Mouse (Mus musculus) embryonic stem cell, embryonic (primary cell): ENCODE data around the gene Ppt2.

Experiments
- CTCF ChIA-PET, 4 experiments: fragments of 300-600 bp in 2 of 4; fragments of 350-600 bp in 2 of 4; sonication (Branson Sonifier 250); formaldehyde crosslinking; loops; one replicate each; lab custom pipeline; 2022; ENCODE audit warnings: inconsistent platforms in 2 of 4; lab: Charles Lee
- POLR2A ChIA-PET, 4 experiments: fragments of 300-600 bp in 2 of 4; fragments of 350-600 bp in 2 of 4; sonication (Branson Sonifier 250); formaldehyde crosslinking; loops; one replicate each; lab custom pipeline; 2022; ENCODE audit warnings: antibody characterized with exemption in 4 of 4, inconsistent platforms in 1 of 4; lab: Charles Lee

Gene Ppt2

GRCm38 (mm10) chr17:34611050-34611449 is 17.3 kb downstream of the Ppt2 start:
- POLR2A ChIA-PET, result no interaction called here
- CTCF ChIA-PET, result no interaction called here

- POLR2A ChIA-PET, result no interaction called here
- CTCF ChIA-PET, result no interaction called here
Observed at GRCm38 (mm10) chr17:34607997-34608396, 20.3 kb downstream of the Ppt2 start.

- CTCF ChIA-PET, result interaction anchor here in 2 of 4 experiments (0.6 to 1.1 kb wide), 4 partner anchors 13 to 356 kb away, joined by 4 to 5 read pairs (median 5); no protein-coding TSS in a partner anchor
- POLR2A ChIA-PET, result interaction anchor here in 3 of 4 experiments (0.8 to 9.3 kb wide), 28 partner anchors 8 to 651 kb away, joined by 3 to 102 read pairs (median 6); partner anchors contain the start of genes Fkbpl (in 3 of the 3), Gpsm3 (in 3 of the 3), Pbx2 (in 3 of the 3) and Atf6b (in 2 of the 3)
Observed at GRCm38 (mm10) chr17:34606186-34607039, 21.9 kb downstream of the Ppt2 start.

GRCm38 (mm10) chr17:34605609-34606008 is 22.7 kb downstream of the Ppt2 start:
- ChIA-PET CTCF (interaction anchor here in 3 of 4 experiments (0.6 to 1.1 kb wide), 9 partner anchors 13 to 470 kb away, joined by 3 to 6 read pairs (median 4); partner anchors contain the start of gene Pbx2 (in 1 of the 3)), POLR2A (interaction anchor here in 3 of 4 experiments (0.6 to 9.3 kb wide), 39 partner anchors 9 to 1216 kb away, joined by 3 to 102 read pairs (median 5); partner anchors contain the start of genes Atf6b (in 3 of the 3), Fkbpl (in 3 of the 3), Gpsm3 (in 3 of the 3) and Pbx2 (in 3 of the 3))

- CTCF ChIA-PET, result interaction anchor here (0.6 to 1.6 kb wide), 11 partner anchors 12 to 469 kb away, joined by 3 to 16 read pairs (median 6); partner anchors contain the start of genes Fkbpl (in 1 of the 4), Gpsm3 (in 1 of the 4) and Pbx2 (in 1 of the 4)
Observed at GRCm38 (mm10) chr17:34604511-34605237, 23.6 kb downstream of the Ppt2 start.

GRCm38 (mm10) chr17:34604061-34604508 is 24.2 kb downstream of the Ppt2 start, which contains the start of gene Agpat1:
TSS of gene Agpat1 (plus strand) at chr17:34604262.
- POLR2A ChIA-PET, result interaction anchor here (0.5 to 9.3 kb wide), 63 partner anchors 8 to 1751 kb away, joined by 3 to 102 read pairs (median 6); partner anchors contain the start of genes Gpsm3 (in 4 of the 4), Pbx2 (in 4 of the 4), H2-DMa (in 3 of the 4) and Fkbpl (in 2 of the 4)
- CTCF ChIA-PET, result interaction anchor here (0.5 to 1.6 kb wide), 19 partner anchors 10 to 698 kb away, joined by 3 to 16 read pairs (median 6); partner anchors contain the start of genes Fkbpl (in 1 of the 4), Gpsm3 (in 1 of the 4) and Pbx2 (in 1 of the 4)

More at GRCm38 (mm10) chr17:34604511-34605237, 23.6 kb downstream of the Ppt2 start:
- POLR2A ChIA-PET, result interaction anchor here (0.5 to 9.3 kb wide), 51 partner anchors 9 to 1751 kb away, joined by 3 to 102 read pairs (median 7); partner anchors contain the start of genes Gpsm3 (in 3 of the 4), Pbx2 (in 3 of the 4), Atf6b (in 2 of the 4) and Fkbpl (in 2 of the 4)

- CTCF ChIA-PET, result interaction anchor here in 3 of 4 experiments (0.5 to 1.6 kb wide), 19 partner anchors 10 to 698 kb away, joined by 3 to 16 read pairs (median 5); partner anchors contain the start of genes Fkbpl (in 1 of the 3), Gpsm3 (in 1 of the 3) and Pbx2 (in 1 of the 3)
- POLR2A ChIA-PET, result interaction anchor here (0.6 to 9.3 kb wide), 59 partner anchors 8 to 653 kb away, joined by 3 to 102 read pairs (median 6); partner anchors contain the start of genes Gpsm3 (in 4 of the 4), Pbx2 (in 4 of the 4), H2-DMa (in 3 of the 4) and Fkbpl (in 2 of the 4)
Observed at GRCm38 (mm10) chr17:34603375-34604060, 24.8 kb downstream of the Ppt2 start, which contains the start of gene Rnf5. TSS of gene Rnf5 (minus strand) at chr17:34603690.

- CTCF ChIA-PET, result no interaction called here
- POLR2A ChIA-PET, result interaction anchor here in 2 of 4 experiments (1.6 to 9.3 kb wide), 5 partner anchors 8 to 39 kb away, joined by 4 to 102 read pairs (median 6); partner anchors contain the start of genes Gpsm3 (in 2 of the 2) and Pbx2 (in 2 of the 2)
Observed at GRCm38 (mm10) chr17:34601796-34602195, 26.5 kb downstream of the Ppt2 start.

GRCm38 (mm10) chr17:34599891-34600290 is 28.4 kb downstream of the Ppt2 start:
- ChIA-PET POLR2A (interaction anchor here in 3 of 4 experiments (0.6 to 9.3 kb wide), 7 partner anchors 10 to 776 kb away, joined by 3 to 102 read pairs (median 5); partner anchors contain the start of genes Gpsm3 (in 2 of the 3), Pbx2 (in 2 of the 3), Ndufa7 (in 1 of the 3) and Rps28 (in 1 of the 3)), CTCF (interaction anchor here in 2 of 4 experiments (1.2 to 1.6 kb wide), 3 partner anchors 19 to 44 kb away, joined by 3 to 6 read pairs (median 4); no protein-coding TSS in a partner anchor)

GRCm38 (mm10) chr17:34597566-34598095 is 30.7 kb downstream of the Ppt2 start, which contains the start of gene Ager:
TSS of gene Ager (plus strand) at chr17:34597862.
- ChIA-PET CTCF (interaction anchor here in 3 of 4 experiments (0.7 to 2.2 kb wide), 4 partner anchors 21 to 485 kb away, joined by 3 to 7 read pairs (median 6); no protein-coding TSS in a partner anchor), POLR2A (interaction anchor here in 3 of 4 experiments (0.6 to 9.3 kb wide), 6 partner anchors 8 to 565 kb away, joined by 3 to 102 read pairs (median 3); partner anchors contain the start of genes Gpsm3 (in 2 of the 3), Pbx2 (in 2 of the 3), Fkbpl (in 1 of the 3) and H2-DMa (in 1 of the 3))

- CTCF ChIA-PET, result interaction anchor here in 1 of 4 experiments (1.7 kb wide), 1 partner anchor 23 kb away, joined by 5 read pairs; no protein-coding TSS in a partner anchor
- POLR2A ChIA-PET, result interaction anchor here in 2 of 4 experiments (0.8 to 2.0 kb wide), 3 partner anchors 8 to 23 kb away, joined by 3 to 6 read pairs (median 5); partner anchors contain the start of genes Agpat1 (in 1 of the 2) and Rnf5 (in 1 of the 2)
Observed at GRCm38 (mm10) chr17:34596098-34596497, 32.2 kb downstream of the Ppt2 start.

GRCm38 (mm10) chr17:34593752-34594525 is 34.4 kb downstream of the Ppt2 start:
- POLR2A ChIA-PET, result interaction anchor here in 3 of 4 experiments (0.5 to 5.3 kb wide), 11 partner anchors 8 to 718 kb away, joined by 3 to 100 read pairs (median 4); partner anchors contain the start of genes Agpat1 (in 2 of the 3), Rnf5 (in 2 of the 3) and B3galt4 (in 1 of the 3)
- CTCF ChIA-PET, result interaction anchor here in 2 of 4 experiments (0.6 to 1.8 kb wide), 4 partner anchors 9 to 65 kb away, joined by 3 to 6 read pairs (median 4); partner anchors contain the start of genes Agpat1 (in 1 of the 2), Notch4 (in 1 of the 2) and Rnf5 (in 1 of the 2)

- ChIA-PET POLR2A (interaction anchor here in 3 of 4 experiments (0.5 to 7.2 kb wide), 13 partner anchors 8 to 567 kb away, joined by 3 to 102 read pairs (median 3); partner anchors contain the start of genes Agpat1 (in 3 of the 3), Rnf5 (in 3 of the 3), Ager (in 1 of the 3) and Atf6b (in 1 of the 3)), CTCF (interaction anchor here in 3 of 4 experiments (0.6 to 1.8 kb wide), 5 partner anchors 10 to 64 kb away, joined by 3 to 11 read pairs (median 6); partner anchors contain the start of gene Notch4 (in 1 of the 3))
Observed at GRCm38 (mm10) chr17:34592581-34593549, 35.4 kb downstream of the Ppt2 start.
